Mouse (Mus musculus): ENCODE results near the gene Capn2. TPM values are rescaled to one million over a fixed set of nuclear protein-coding genes. Genes with fewer than 3 reads are reported as not detected.

The Capn2 gene
- total and polyA plus RNA-seq, 2 experiments: 9.3 to 27.8 TPM

- Histone ChIP-seq H3K4me1 (ENCODE audit: control insufficient read depth, insufficient read depth, low read length) (no peaks in the 10 kb centered on the region), H3K27me3 (ENCODE audit: control insufficient read depth, insufficient read depth, low read length) (no peaks in the 10 kb centered on the region), H3K4me3 (ENCODE audit: insufficient read depth, low read depth, low read length) (no peak overlapping the region), H3K9ac (ENCODE audit: low read depth, low read length) (no peak overlapping the region), H3K27ac (replicated peaks; ENCODE audit: insufficient read depth, low read depth, low read length) (no peak overlapping the region), H3K79me2 (ENCODE audit: control insufficient read depth, insufficient read depth, low read length) (no peaks in the 10 kb centered on the region), H3K36me3 (ENCODE audit: control insufficient read depth, insufficient read depth, low read length) (no peaks in the 10 kb centered on the region)
- 74% methylated on average over 8 of the region's 8 CpGs for WGBS
- TF ChIP-seq CTCF (IDR thresholded peaks at IDR 0.05; ENCODE audit: low read depth, low read length) (no peak), POLR2A (IDR thresholded peaks at IDR 0.05; ENCODE audit: extremely low read depth, insufficient read depth, low read length) (no peak)
- DNase-seq (ENCODE audit: extremely low read depth, low read depth, low spot score): no peak
Observed at GRCm38 (mm10) chr1:182550761-182551160, 33.4 kb upstream of the Capn2 start.

GRCm38 (mm10) chr1:182543906-182544305 is 26.5 kb upstream of the Capn2 start:
- Histone ChIP-seq H3K79me2 (ENCODE audit: control insufficient read depth, insufficient read depth, low read length) (no peaks in the 10 kb centered on the region), H3K4me1 (ENCODE audit: control insufficient read depth, insufficient read depth, low read length) (no peaks in the 10 kb centered on the region), H3K4me3 (ENCODE audit: insufficient read depth, low read depth, low read length) (no peak overlapping the region), H3K27ac (replicated peaks; ENCODE audit: insufficient read depth, low read depth, low read length) (no peak overlapping the region), H3K36me3 (ENCODE audit: control insufficient read depth, insufficient read depth, low read length) (no peaks in the 10 kb centered on the region), H3K27me3 (ENCODE audit: control insufficient read depth, insufficient read depth, low read length) (no peaks in the 10 kb centered on the region), H3K9ac (ENCODE audit: low read depth, low read length) (no peak overlapping the region)
- DNase-seq (ENCODE audit: extremely low read depth, low read depth, low spot score): no peak
- TF ChIP-seq CTCF (IDR thresholded peaks at IDR 0.05; ENCODE audit: low read depth, low read length) (no peak), POLR2A (IDR thresholded peaks at IDR 0.05; ENCODE audit: extremely low read depth, insufficient read depth, low read length) (no peak)
- 52% methylated on average over 1 of the region's 1 CpGs for WGBS

- Histone ChIP-seq H3K27ac (replicated peaks; ENCODE audit: insufficient read depth, low read depth, low read length) (no peak overlapping the region), H3K36me3 (ENCODE audit: control insufficient read depth, insufficient read depth, low read length) (no peaks in the 10 kb centered on the region), H3K79me2 (ENCODE audit: control insufficient read depth, insufficient read depth, low read length) (no peaks in the 10 kb centered on the region), H3K27me3 (ENCODE audit: control insufficient read depth, insufficient read depth, low read length) (no peaks in the 10 kb centered on the region), H3K4me1 (ENCODE audit: control insufficient read depth, insufficient read depth, low read length) (no peaks in the 10 kb centered on the region), H3K4me3 (ENCODE audit: insufficient read depth, low read depth, low read length) (no peak overlapping the region), H3K9ac (ENCODE audit: low read depth, low read length) (no peak overlapping the region)
- DNase-seq (ENCODE audit: extremely low read depth, low read depth, low spot score): no peak
- 79% methylated on average over 8 of the region's 8 CpGs for WGBS
- TF ChIP-seq CTCF (IDR thresholded peaks at IDR 0.05; ENCODE audit: low read depth, low read length) (no peak), POLR2A (IDR thresholded peaks at IDR 0.05; ENCODE audit: extremely low read depth, insufficient read depth, low read length) (no peak)
Observed at GRCm38 (mm10) chr1:182543136-182543535, 25.7 kb upstream of the Capn2 start.

GRCm38 (mm10) chr1:182542110-182542509 is 24.7 kb upstream of the Capn2 start:
- no peak for DNase-seq (ENCODE audit: extremely low read depth, low read depth, low spot score)
- H3K27me3 ChIP-seq (ENCODE audit: control insufficient read depth, insufficient read depth, low read length): no peaks in the 10 kb centered on the region
- 78% methylated on average over 5 of the region's 5 CpGs for WGBS

GRCm38 (mm10) chr1:182539023-182539940 is 21.9 kb upstream of the Capn2 start:
- TF ChIP-seq POLR2A (IDR thresholded peaks at IDR 0.05; ENCODE audit: extremely low read depth, insufficient read depth, low read length) (no peak), CTCF (IDR thresholded peaks at IDR 0.05; ENCODE audit: low read depth, low read length) (peak; percentile 60)
- no peaks in the 10 kb centered on the region for H3K4me1 ChIP-seq (ENCODE audit: control insufficient read depth, insufficient read depth, low read length)
- WGBS: 19% methylated on average over 9 of the region's 9 CpGs
- no peaks in the 10 kb centered on the region for H3K79me2 ChIP-seq (ENCODE audit: control insufficient read depth, insufficient read depth, low read length)
- no peaks in the 10 kb centered on the region for H3K27me3 ChIP-seq (ENCODE audit: control insufficient read depth, insufficient read depth, low read length)
- no peaks in the 10 kb centered on the region for H3K36me3 ChIP-seq (ENCODE audit: control insufficient read depth, insufficient read depth, low read length)
- no peak overlapping the region for H3K27ac ChIP-seq (replicated peaks; ENCODE audit: insufficient read depth, low read depth, low read length)
- H3K9ac ChIP-seq (ENCODE audit: low read depth, low read length): peak overlapping the region; percentile 74
- peak; percentile 69 for DNase-seq (ENCODE audit: extremely low read depth, low read depth, low spot score)
- H3K4me3 ChIP-seq (ENCODE audit: insufficient read depth, low read depth, low read length): peak overlapping the region; percentile 30

More at GRCm38 (mm10) chr1:182542110-182542509, 24.7 kb upstream of the Capn2 start:
- TF ChIP-seq CTCF (IDR thresholded peaks at IDR 0.05; ENCODE audit: low read depth, low read length) (no peak), POLR2A (IDR thresholded peaks at IDR 0.05; ENCODE audit: extremely low read depth, insufficient read depth, low read length) (no peak)
- Histone ChIP-seq H3K9ac (ENCODE audit: low read depth, low read length) (no peak overlapping the region), H3K36me3 (ENCODE audit: control insufficient read depth, insufficient read depth, low read length) (no peaks in the 10 kb centered on the region), H3K4me3 (ENCODE audit: insufficient read depth, low read depth, low read length) (no peak overlapping the region), H3K4me1 (ENCODE audit: control insufficient read depth, insufficient read depth, low read length) (no peaks in the 10 kb centered on the region), H3K79me2 (ENCODE audit: control insufficient read depth, insufficient read depth, low read length) (no peaks in the 10 kb centered on the region), H3K27ac (replicated peaks; ENCODE audit: insufficient read depth, low read depth, low read length) (no peak overlapping the region)

- no peaks in the 10 kb centered on the region for H3K79me2 ChIP-seq (ENCODE audit: control insufficient read depth, insufficient read depth, low read length)
- H3K36me3 ChIP-seq (ENCODE audit: control insufficient read depth, insufficient read depth, low read length): no peaks in the 10 kb centered on the region
- H3K4me3 ChIP-seq (ENCODE audit: insufficient read depth, low read depth, low read length): no peak overlapping the region
- H3K4me1 ChIP-seq (ENCODE audit: control insufficient read depth, insufficient read depth, low read length): no peaks in the 10 kb centered on the region; the same call in 1 of the 2 replicates
- H3K27ac ChIP-seq (replicated peaks; ENCODE audit: insufficient read depth, low read depth, low read length): no peak overlapping the region
- peaks cover 3% of the 10 kb centered on the region; the same call in 1 of the 2 replicates for H3K27me3 ChIP-seq (ENCODE audit: control insufficient read depth, insufficient read depth, low read length)
- no peak for DNase-seq (ENCODE audit: extremely low read depth, low read depth, low spot score)
- TF ChIP-seq POLR2A (IDR thresholded peaks at IDR 0.05; ENCODE audit: extremely low read depth, insufficient read depth, low read length): no peak
- no peak for TF ChIP-seq CTCF (IDR thresholded peaks at IDR 0.05; ENCODE audit: low read depth, low read length)
- no peak overlapping the region for H3K9ac ChIP-seq (ENCODE audit: low read depth, low read length)
- 86% methylated on average over 3 of the region's 3 CpGs for WGBS
Observed at GRCm38 (mm10) chr1:182535080-182535481, 17.7 kb upstream of the Capn2 start.
